ENCODE assay signal across 8 mouse cellular contexts in the genomic region with DNA sequence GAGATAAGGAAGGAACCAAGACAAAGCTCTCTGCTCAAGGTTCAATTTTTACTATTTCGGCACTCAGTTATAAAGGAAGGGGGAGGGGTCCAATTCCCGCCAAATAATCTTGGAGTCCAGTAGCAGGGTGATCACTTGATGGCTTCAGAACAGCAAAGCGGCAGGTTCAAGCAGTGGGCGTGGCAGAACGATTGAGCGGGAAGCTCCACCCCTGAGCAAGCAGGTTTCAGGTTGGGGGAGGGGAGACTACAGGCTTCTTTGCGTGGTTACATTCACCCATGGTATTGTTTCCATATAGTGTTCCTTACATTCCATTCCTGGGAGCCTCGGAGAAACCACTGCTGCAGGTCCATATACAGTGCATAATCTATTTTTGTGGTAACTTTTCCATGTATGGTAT. TPM values are rescaled to one million over a fixed set of nuclear protein-coding genes. Genes with fewer than 3 reads are reported as not detected.
DNase-seq lines count a peak whose midpoint lies in the region; ATAC-seq and TF ChIP-seq lines count a peak whose summit lies in the region.
"Not testable (repeated sequence)": the region's sequence is repeated elsewhere in the genome, so short reads cannot be mapped to it uniquely, and the experiment has no call there.

No protein-coding gene starts in this region.

- H3K4me2 ChIP-seq in forebrain, embryonic 16.5 days (ENCODE audit: low read length), result peak overlapping the region; percentile 20; the same call in 1 of the 2 replicates
- peak overlapping the region; percentile 41 for H3K4me2 ChIP-seq in hindbrain, embryonic 15.5 days
- peak overlapping the region; percentile 20; the same call in 1 of the 2 replicates for H3K4me2 ChIP-seq in liver, embryonic 14.5 days (ENCODE audit: low read depth)
- H3K4me2 ChIP-seq in midbrain, embryonic 14.5 days (ENCODE audit: low read length), result peak overlapping the region; percentile 15

- not testable (repeated sequence) for TF ChIP-seq POLR2A in thymus, adult 2 months (IDR thresholded peaks at IDR 0.05; ENCODE audit: control insufficient read depth, extremely low read depth, insufficient read depth, low read length, poor library complexity)

- not testable (repeated sequence) for H3K9me3 ChIP-seq in forebrain, embryonic 16.5 days (ENCODE audit: control insufficient read depth, low read length); hindbrain, embryonic 15.5 days; liver, embryonic 14.5 days (ENCODE audit: control insufficient read depth, low read length); midbrain, embryonic 14.5 days (ENCODE audit: control insufficient read depth, low read length)

- H3K9ac ChIP-seq in forebrain, embryonic 16.5 days (replicated peaks; ENCODE audit: low read depth, low read length); hindbrain, embryonic 15.5 days; liver, embryonic 14.5 days (replicated peaks); midbrain, embryonic 14.5 days (replicated peaks; ENCODE audit: low read length): not testable (repeated sequence)

- ATAC-seq in forebrain, embryonic 16.5 days; hindbrain, embryonic 15.5 days (ENCODE audit: low FRiP score, low read depth); liver, embryonic 14.5 days (ENCODE audit: insufficient read depth); midbrain, embryonic 14.5 days (ENCODE audit: low FRiP score, low TSS enrichment): not testable (repeated sequence)

- H3K27me3 ChIP-seq in forebrain, embryonic 16.5 days (replicated peaks; ENCODE audit: control insufficient read depth, insufficient read depth, low read length); hindbrain, embryonic 15.5 days; liver, embryonic 14.5 days (ENCODE audit: control insufficient read depth, insufficient read depth, low read length); midbrain, embryonic 14.5 days (ENCODE audit: control insufficient read depth, insufficient read depth, low read length); thymus, adult 2 months (ENCODE audit: control insufficient read depth, insufficient read depth, low read length): not testable (repeated sequence)

- peak; percentile 26 for DNase-seq in CD4-positive, CD25-positive, alpha-beta regulatory T cell, adult 2 months (ENCODE audit: low read depth, low spot score)
- peak; percentile 18 for DNase-seq in embryo, embryonic 11 days
- peak; percentile 11 for DNase-seq in kidney, postnatal 10 days
- DNase-seq in liver, embryonic 14.5 days (ENCODE audit: low read depth in 3 of 3, low spot score in 3 of 3); midbrain, embryonic 14.5 days: not testable (repeated sequence)
- peak; percentile 3 for DNase-seq in thymus, adult 2 months

- not testable (repeated sequence) for TF ChIP-seq CTCF in liver, embryonic 14.5 days (IDR thresholded peaks at IDR 0.05; ENCODE audit: low read depth); thymus, adult 2 months (IDR thresholded peaks at IDR 0.05; ENCODE audit: borderline replicate concordance, control insufficient read depth, extremely low read depth, insufficient read depth, low read length, poor library complexity)

- WGBS in forebrain, embryonic 16.5 days, result 28% methylated on average over 8 of the region's 8 CpGs
- WGBS in hindbrain, embryonic 15.5 days, result 28% methylated on average over 8 of the region's 8 CpGs
- WGBS in liver, embryonic 14.5 days (ENCODE audit: insufficient replicate concordance), result 16% methylated on average over 8 of the region's 8 CpGs
- 28% methylated on average over 8 of the region's 8 CpGs for WGBS in midbrain, embryonic 14.5 days
- WGBS in thymus, adult 2 months, result 49% methylated on average over 8 of the region's 8 CpGs

- not testable (repeated sequence) for H3K4me1 ChIP-seq in forebrain, embryonic 16.5 days (replicated peaks; ENCODE audit: control insufficient read depth, insufficient read depth, low read length); hindbrain, embryonic 15.5 days (replicated peaks); liver, embryonic 14.5 days (replicated peaks; ENCODE audit: control insufficient read depth in 2 of 2, insufficient read depth in 2 of 2, low read length in 1 of 2); midbrain, embryonic 14.5 days (ENCODE audit: control insufficient read depth, insufficient read depth, low read length); thymus, adult 2 months (replicated peaks; ENCODE audit: control insufficient read depth, insufficient read depth, low read length)

- not testable (repeated sequence) for H3K36me3 ChIP-seq in forebrain, embryonic 16.5 days (ENCODE audit: control insufficient read depth, insufficient read depth); hindbrain, embryonic 15.5 days; liver, embryonic 14.5 days (replicated peaks; ENCODE audit: control insufficient read depth, insufficient read depth, low read depth); midbrain, embryonic 14.5 days (ENCODE audit: control insufficient read depth, insufficient read depth, low read length); thymus, adult 2 months (ENCODE audit: control insufficient read depth, insufficient read depth, low read length)

- H3K4me3 ChIP-seq in forebrain, embryonic 16.5 days (replicated peaks; ENCODE audit: low read length), result peak overlapping the region; percentile 16; the same call in 1 of the 2 replicates
- H3K4me3 ChIP-seq in hindbrain, embryonic 15.5 days, result peak overlapping the region; percentile 13
- not testable (repeated sequence) for H3K4me3 ChIP-seq in liver, embryonic 14.5 days (ENCODE audit: insufficient read depth in 1 of 2, low read depth in 2 of 2, low read length in 2 of 2); midbrain, embryonic 14.5 days (replicated peaks; ENCODE audit: low read depth, low read length); thymus, adult 2 months (ENCODE audit: control insufficient read depth, insufficient read depth, low read length)

- TF ChIP-seq EP300 in liver, embryonic 14.5 days (IDR thresholded peaks at IDR 0.05; ENCODE audit: low read depth), result not testable (repeated sequence)

- not testable (repeated sequence) for H3K27ac ChIP-seq in forebrain, embryonic 16.5 days (ENCODE audit: low read length); hindbrain, embryonic 15.5 days (replicated peaks); liver, embryonic 14.5 days; midbrain, embryonic 14.5 days (replicated peaks; ENCODE audit: low read depth, low read length); thymus, adult 2 months (ENCODE audit: control insufficient read depth, insufficient read depth, low read length)

RNA-seq across cellular contexts. Expression of a gene that starts 33.1 kb away (rescaled TPM):
- 29.6 and 31.8 TPM in 2 replicates for polyA plus RNA-seq in forebrain, embryonic 16.5 days (2015; fragmentation: Nextera tagmentation; extraction: Ambion mirVana)
- 18.2 and 18.6 TPM in 2 replicates for polyA plus RNA-seq in hindbrain, embryonic 15.5 days (2015; fragmentation: Nextera tagmentation; extraction: Ambion mirVana)
- 1.9 and 3.1 TPM in 2 replicates for polyA plus RNA-seq in liver, embryonic 14.5 days (2012; rRNA removed)
- 4.4 and 4.9 TPM in 2 replicates for polyA plus RNA-seq in liver, embryonic 14.5 days (2014; fragmentation: Nextera tagmentation; extraction: Ambion mirVana)
- polyA plus RNA-seq in midbrain, embryonic 14.5 days (2014; fragmentation: Nextera tagmentation; extraction: Ambion mirVana), result 22.6 and 28.1 TPM in 2 replicates
- 10.4 and 11.9 TPM in 2 replicates for polyA plus RNA-seq in thymus, adult 2 months (2012; rRNA removed)
